Mouse (Mus musculus) heart, embryonic 11.5 days (tissue): ENCODE data around the gene Tbc1d1. TPM values are rescaled to one million over a fixed set of nuclear protein-coding genes. Genes with fewer than 3 reads are reported as not detected.

ENCODE experiments used
- ATAC-seq: fragments of 200-750 bp; cut with Nextera tagmentation; replicated peaks from 2 replicates; pipeline ENCODE4 v1.8.0; 2017; ENCODE audit warnings: moderate library complexity; ENCODE audit not compliant: insufficient number of reproducible peaks, low FRiP score, low TSS enrichment
- H3K27ac ChIP-seq: fragments of 300-500 bp; sonication (generic); 2 replicates; pipeline ENCODE4 v1.5.1; 2014; ENCODE audit warnings: mild to moderate bottlenecking, low read depth, low read length
- H3K27me3 ChIP-seq: fragments of 300-500 bp; sonication (generic); 2 replicates; pipeline ENCODE4 v1.6.1; 2014; ENCODE audit warnings: mild to moderate bottlenecking, low read length, mixed read lengths; ENCODE audit not compliant: control insufficient read depth, insufficient read depth
- H3K36me3 ChIP-seq: fragments of 300-500 bp; sonication (generic); 2 replicates; pipeline ENCODE4 v1.6.1; 2014; ENCODE audit warnings: mild to moderate bottlenecking, low read length, moderate library complexity, mixed read lengths; ENCODE audit not compliant: control insufficient read depth, insufficient read depth
- H3K4me1 ChIP-seq: fragments of 300-500 bp; sonication (generic); 2 replicates; pipeline ENCODE4 v1.6.1; 2014; ENCODE audit warnings: low read length; ENCODE audit not compliant: control insufficient read depth, insufficient read depth
- H3K4me2 ChIP-seq: fragments of 300-500 bp; sonication (generic); 2 replicates; pipeline ENCODE4 v1.6.1; 2014; ENCODE audit warnings: mild to moderate bottlenecking, moderate library complexity
- H3K4me3 ChIP-seq: fragments of 300-500 bp; sonication (generic); 2 replicates; pipeline ENCODE4 v1.5.1; 2014; ENCODE audit warnings: low read depth, low read length
- H3K9ac ChIP-seq: fragments of 300-500 bp; sonication (generic); 2 replicates; pipeline ENCODE4 v1.6.1; 2014; ENCODE audit warnings: mild to moderate bottlenecking, low read depth, low read length, moderate library complexity
- H3K9me3 ChIP-seq: fragments of 300-500 bp; sonication (generic); replicated peaks from 2 replicates; pipeline ENCODE4 v1.6.1; 2016; ENCODE audit warnings: low read length; ENCODE audit not compliant: control insufficient read depth
- WGBS: fragments of 180-500 bp; shearing (Covaris S2); extraction: QIAGEN DNeasy Blood & Tissue Kit; methylation state at CpG from one replicate; pipeline ENCODE4 v1.1.7; 2014; ENCODE audit not compliant: insufficient replicate concordance; 5-methylcytosine and 5-hydroxymethylcytosine counted together
- polyA plus RNA-seq: library from polyadenylated mRNA; unstranded; fragments of >200 nt; fragmentation: Nextera tagmentation; extraction: Ambion mirVana; gene quantifications from 2 replicates; pipeline ENCODE4 v1.2.1, GENCODE M21; 2014

Gene Tbc1d1
- polyA plus RNA-seq, 1 experiment from 2014 or later: 36.3 TPM

DNA sequence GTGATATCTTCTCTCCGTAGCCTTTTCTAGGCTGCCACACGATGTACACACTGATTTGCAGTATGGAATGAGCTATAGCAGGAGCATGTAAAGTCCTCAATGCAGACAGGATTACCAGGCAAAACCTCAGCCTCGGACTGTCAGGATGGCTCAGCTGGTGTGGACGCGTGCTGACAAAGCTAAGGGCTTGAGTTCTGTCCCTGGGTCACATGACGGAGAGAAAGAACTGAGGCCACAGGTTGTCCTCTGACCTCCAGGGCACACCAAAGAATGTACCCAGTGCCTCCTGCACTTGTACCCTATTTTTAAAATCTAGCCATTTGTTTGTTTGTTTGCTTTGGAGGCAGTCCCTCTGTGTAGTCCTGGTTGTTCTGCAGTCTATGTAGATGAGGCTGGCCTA is 98.9 kb downstream of the Tbc1d1 start:
- WGBS: 55% methylated on average over 6 of the region's 6 CpGs
- no peak for ATAC-seq

DNA sequence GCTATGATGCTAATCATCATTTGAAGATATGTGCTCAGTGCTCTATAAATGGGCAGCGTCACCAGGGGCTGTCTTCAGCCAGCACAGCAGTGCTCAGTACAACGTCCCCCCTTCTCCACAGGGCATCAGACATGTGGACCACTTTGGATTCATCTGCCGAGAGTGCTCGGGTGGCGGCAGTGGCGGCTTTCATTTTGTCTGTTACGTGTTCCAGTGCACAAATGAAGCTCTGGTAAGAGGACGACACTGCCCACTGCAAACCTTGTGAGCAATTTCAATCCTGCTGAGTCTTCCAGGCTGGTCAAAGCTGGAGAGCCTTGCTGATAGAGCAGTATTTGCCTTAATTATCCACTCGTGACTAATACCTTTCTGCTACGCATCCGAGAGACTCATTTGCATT is 107.2 kb downstream of the Tbc1d1 start:
- Histone ChIP-seq H3K4me3 (no peak overlapping the region), H3K36me3 (no peaks in the 10 kb centered on the region; the same call in 1 of the 2 replicates), H3K27ac (no peak overlapping the region), H3K27me3 (no peaks in the 10 kb centered on the region), H3K4me1 (peaks cover 4% of the 10 kb centered on the region), H3K4me2 (no peak overlapping the region), H3K9me3 (no peaks in the 10 kb centered on the region), H3K9ac (no peak overlapping the region)
- 82% methylated on average over 11 of the region's 11 CpGs for WGBS
- no peak for ATAC-seq

More for the DNA sequence above, 98.9 kb downstream of the Tbc1d1 start:
- Histone ChIP-seq H3K4me1 (peaks cover 24% of the 10 kb centered on the region), H3K4me3 (no peak overlapping the region), H3K27me3 (no peaks in the 10 kb centered on the region), H3K4me2 (no peak overlapping the region), H3K27ac (no peak overlapping the region), H3K36me3 (no peaks in the 10 kb centered on the region; the same call in 1 of the 2 replicates), H3K9ac (no peak overlapping the region), H3K9me3 (no peaks in the 10 kb centered on the region)

DNA sequence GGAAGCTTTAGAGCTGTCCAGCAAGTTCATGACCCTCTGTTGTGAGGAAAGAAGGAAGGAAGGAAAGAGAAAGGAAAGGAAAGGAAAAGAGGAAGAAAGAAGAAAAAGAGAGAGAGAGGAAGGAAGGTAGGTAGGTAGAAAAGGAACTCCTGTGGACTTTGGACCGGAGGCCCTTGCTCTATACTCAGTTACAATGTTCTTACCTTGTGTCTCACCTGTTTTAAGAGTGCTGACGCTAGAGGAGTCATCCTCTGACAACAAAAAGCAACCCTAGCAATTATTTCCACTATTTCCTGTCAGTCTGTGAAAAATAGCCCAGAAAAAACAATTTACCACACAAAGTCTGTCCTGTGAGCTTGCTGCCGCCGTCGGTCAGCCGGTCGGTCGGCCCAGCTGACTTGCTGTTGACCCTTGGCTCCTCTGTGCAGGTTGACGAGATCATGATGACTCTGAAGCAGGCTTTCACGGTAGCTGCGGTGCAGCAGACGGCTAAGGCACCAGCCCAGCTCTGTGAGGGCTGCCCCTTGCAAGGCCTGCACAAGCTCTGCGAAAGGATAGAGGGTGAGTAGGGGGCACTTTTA is 107.9 kb downstream of the Tbc1d1 start:
- no peak overlapping the region for H3K9ac ChIP-seq
- H3K36me3 ChIP-seq: no peaks in the 10 kb centered on the region; the same call in 1 of the 2 replicates
- H3K4me1 ChIP-seq: peaks cover 4% of the 10 kb centered on the region
- ATAC-seq: no peak
- 62% methylated on average over 13 of the region's 13 CpGs for WGBS
- H3K9me3 ChIP-seq: no peaks in the 10 kb centered on the region
- no peak overlapping the region for H3K27ac ChIP-seq
- no peak overlapping the region for H3K4me2 ChIP-seq
- H3K4me3 ChIP-seq: no peak overlapping the region
- H3K27me3 ChIP-seq: no peaks in the 10 kb centered on the region

DNA sequence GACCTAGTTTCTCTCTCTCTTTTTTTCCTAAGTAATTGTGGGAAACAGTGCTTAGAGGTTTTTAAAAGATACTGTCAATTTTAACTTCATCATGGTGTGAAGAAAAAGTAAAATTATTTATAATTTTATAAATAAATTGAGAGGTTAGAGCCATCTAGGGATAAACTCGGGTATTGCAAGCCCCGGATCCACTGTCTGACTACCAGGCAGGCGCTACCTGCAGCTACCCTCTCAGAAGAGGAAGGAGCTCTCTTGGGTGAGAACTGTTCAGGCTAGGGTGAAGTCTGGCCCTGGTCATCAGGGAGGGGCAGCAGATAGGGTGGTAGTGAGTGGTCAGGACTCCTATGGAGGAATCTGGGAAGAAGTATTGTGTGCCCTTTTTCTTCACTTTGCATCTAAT is 109.0 kb downstream of the Tbc1d1 start:
- H3K4me2 ChIP-seq: no peak overlapping the region
- H3K36me3 ChIP-seq: no peaks in the 10 kb centered on the region
- H3K27me3 ChIP-seq: no peaks in the 10 kb centered on the region
- no peak overlapping the region for H3K9ac ChIP-seq
- peaks cover 4% of the 10 kb centered on the region for H3K4me1 ChIP-seq
- H3K9me3 ChIP-seq: no peaks in the 10 kb centered on the region
- H3K4me3 ChIP-seq: no peak overlapping the region
- H3K27ac ChIP-seq: no peak overlapping the region
- ATAC-seq: no peak
- 26% methylated on average over 3 of the region's 3 CpGs for WGBS

DNA sequence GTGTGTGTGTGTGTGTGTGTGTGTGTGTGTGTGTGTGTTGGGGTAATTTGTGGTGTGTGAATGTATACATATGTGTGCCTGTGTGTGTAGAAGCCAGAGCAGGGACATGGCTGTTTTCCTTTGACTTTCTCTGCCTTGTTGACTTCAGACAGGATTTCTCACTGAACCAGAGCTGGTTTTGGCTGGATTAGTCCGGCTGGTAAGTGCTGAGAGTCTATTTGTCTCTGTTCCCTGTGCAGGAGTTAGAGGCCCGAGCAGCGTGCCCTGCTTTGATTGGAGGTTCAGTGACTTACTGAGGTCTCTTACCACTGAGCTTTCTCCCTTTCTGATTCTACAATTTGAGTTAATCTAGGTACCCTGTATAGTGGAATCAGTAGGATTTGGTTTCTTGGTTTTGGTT is 109.8 kb downstream of the Tbc1d1 start:
- Histone ChIP-seq H3K4me2 (no peak overlapping the region), H3K9ac (no peak overlapping the region), H3K27ac (no peak overlapping the region), H3K27me3 (no peaks in the 10 kb centered on the region), H3K4me1 (peaks cover 4% of the 10 kb centered on the region), H3K4me3 (no peak overlapping the region), H3K9me3 (no peaks in the 10 kb centered on the region), H3K36me3 (no peaks in the 10 kb centered on the region)
- no peak for ATAC-seq
- 76% methylated on average over 3 of the region's 3 CpGs for WGBS

DNA sequence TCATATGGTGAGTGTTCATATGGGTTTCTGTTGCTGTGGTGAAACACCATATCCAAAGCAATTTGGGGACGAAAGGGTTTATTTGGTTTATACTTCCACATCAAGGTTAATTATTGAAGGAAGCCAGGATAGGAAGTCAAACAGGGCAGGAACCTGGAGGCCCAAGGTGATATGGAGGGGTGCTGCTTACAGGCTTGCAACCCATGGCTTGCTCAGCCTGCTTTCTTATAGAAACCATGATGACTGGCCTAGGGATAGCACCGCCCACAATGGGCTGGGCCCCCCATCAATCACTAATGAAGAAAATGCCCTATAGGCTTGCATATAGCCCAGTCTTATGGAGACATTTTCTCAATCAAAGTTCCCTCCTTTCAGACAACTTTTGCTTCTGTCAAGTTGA is 110.4 kb downstream of the Tbc1d1 start:
- H3K4me3 ChIP-seq: no peak overlapping the region
- 0 out of 2 replicates have a peak, but pooled peaks cover 2% of the 10 kb centered on the region for H3K36me3 ChIP-seq
- H3K9me3 ChIP-seq: no peaks in the 10 kb centered on the region
- no peak overlapping the region for H3K4me2 ChIP-seq
- no peak for ATAC-seq
- no peak overlapping the region for H3K9ac ChIP-seq
- H3K27me3 ChIP-seq: no peaks in the 10 kb centered on the region
- 88% methylated on average over 2 of the region's 2 CpGs for WGBS
- peaks cover 4% of the 10 kb centered on the region for H3K4me1 ChIP-seq
- no peak overlapping the region for H3K27ac ChIP-seq

DNA sequence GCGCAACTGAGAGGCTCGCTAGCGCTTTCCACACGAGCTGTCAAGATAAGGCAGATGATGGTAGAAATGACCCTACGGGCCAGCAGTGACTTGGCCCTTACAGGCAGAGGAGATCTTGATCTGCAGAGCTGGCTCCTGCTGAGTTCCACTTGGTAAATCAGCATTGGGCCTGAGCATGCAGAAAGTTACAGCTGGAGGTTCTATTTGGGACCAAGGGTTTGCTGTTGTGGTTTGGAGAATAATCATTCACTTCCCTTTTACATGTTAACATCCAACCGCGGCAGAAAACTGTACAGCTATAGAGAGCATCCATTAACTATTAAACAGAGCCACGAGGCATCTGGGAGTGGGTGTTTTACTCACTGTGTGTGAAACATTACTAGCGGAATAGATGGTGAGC is 111.2 kb downstream of the Tbc1d1 start:
- H3K9ac ChIP-seq: no peak overlapping the region
- peaks cover 4% of the 10 kb centered on the region for H3K4me1 ChIP-seq
- H3K9me3 ChIP-seq: no peaks in the 10 kb centered on the region
- no peak for ATAC-seq
- no peaks in the 10 kb centered on the region for H3K27me3 ChIP-seq
- H3K36me3 ChIP-seq: 0 out of 2 replicates have a peak, but pooled peaks cover 5% of the 10 kb centered on the region
- no peak overlapping the region for H3K27ac ChIP-seq
- no peak overlapping the region for H3K4me3 ChIP-seq
- no peak overlapping the region for H3K4me2 ChIP-seq
- 62% methylated on average over 9 of the region's 9 CpGs for WGBS

DNA sequence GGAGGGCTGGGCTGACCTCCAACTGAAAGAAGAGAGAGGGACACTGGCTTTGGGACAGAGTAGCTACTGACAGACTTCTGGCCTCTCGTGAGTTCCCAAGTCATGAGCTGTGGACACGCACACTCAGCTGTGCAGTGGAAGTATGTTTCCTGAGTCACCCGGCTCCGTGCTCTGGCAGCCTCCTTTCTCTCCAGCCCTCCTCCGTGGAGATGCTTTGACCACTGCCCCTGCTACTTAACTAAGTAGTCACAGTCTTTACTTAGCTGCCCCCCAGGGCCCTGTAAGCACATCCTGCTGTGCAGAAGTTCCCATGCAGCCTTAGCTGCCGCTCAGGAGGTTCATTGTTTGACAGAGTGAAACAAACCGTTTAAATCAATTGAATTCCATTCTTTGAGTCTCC is 113.6 kb downstream of the Tbc1d1 start:
- no peak overlapping the region for H3K9ac ChIP-seq
- H3K4me2 ChIP-seq: no peak overlapping the region
- WGBS: 51% methylated on average over 7 of the region's 7 CpGs
- H3K4me1 ChIP-seq: peaks cover 4% of the 10 kb centered on the region
- H3K36me3 ChIP-seq: 0 out of 2 replicates have a peak, but pooled peaks cover 5% of the 10 kb centered on the region
- no peaks in the 10 kb centered on the region for H3K27me3 ChIP-seq
- H3K9me3 ChIP-seq: no peaks in the 10 kb centered on the region
- no peak overlapping the region for H3K27ac ChIP-seq
- H3K4me3 ChIP-seq: no peak overlapping the region
- ATAC-seq: no peak

DNA sequence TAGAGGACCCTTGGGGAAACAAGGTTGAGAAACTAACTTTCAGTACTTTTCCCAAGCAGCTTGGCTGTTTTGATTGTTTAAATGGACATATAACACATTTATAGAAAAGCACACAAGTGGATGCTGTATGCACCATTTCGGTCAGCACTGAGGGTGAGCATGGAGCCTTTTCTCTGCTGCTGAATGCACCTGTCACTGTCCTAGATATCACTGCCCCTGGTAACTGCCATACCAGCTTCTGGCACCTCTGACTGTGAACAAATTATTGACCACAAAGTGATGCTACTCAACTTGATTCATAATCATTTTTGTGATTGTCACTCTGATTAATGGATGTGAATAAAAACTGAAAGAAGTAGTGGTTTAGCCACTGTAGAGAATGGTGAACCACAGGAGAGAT is 117.4 kb downstream of the Tbc1d1 start:
- Histone ChIP-seq H3K4me1 (no peaks in the 10 kb centered on the region), H3K4me3 (no peak overlapping the region), H3K27me3 (no peaks in the 10 kb centered on the region), H3K9me3 (no peaks in the 10 kb centered on the region), H3K9ac (no peak overlapping the region), H3K27ac (no peak overlapping the region), H3K4me2 (no peak overlapping the region), H3K36me3 (0 out of 2 replicates have a peak, but pooled peaks cover 7% of the 10 kb centered on the region)
- no peak for ATAC-seq
- 82% methylated on average over 1 of the region's 1 CpGs for WGBS
